Mouse (Mus musculus) megakaryocyte-erythroid progenitor cell, adult 5 weeks (primary cell): Measurements from ENCODE around the gene Gtf2h3. TPM values are rescaled to one million over a fixed set of nuclear protein-coding genes. Genes with fewer than 3 reads are reported as not detected.

Experiments
- polyA plus RNA-seq: library from polyadenylated mRNA; stranded (reverse); fragments of >175 nt; gene quantifications from 2 replicates; pipeline ENCODE4 v1.2.3, GENCODE M21; 2012

The Gtf2h3 gene
- 1.4 and 2.4 TPM in 2 replicates for polyA plus RNA-seq

GRCm38 (mm10) chr5:124578633-124579317 lies at the start of gene Gtf2h3, which contains the start of gene Eif2b1:
TSS of gene Gtf2h3 (plus strand) at chr5:124579140.
TSS of gene Eif2b1 (minus strand) at chr5:124579131.

GRCm38 (mm10) chr5:124530655-124531582 lies 48.0 kb upstream of the Gtf2h3 start, which contains the start of gene Rilpl1:
TSS of gene Rilpl1 (minus strand) at chr5:124531391.

GRCm38 (mm10) chr5:124540383-124540786 lies 38.6 kb upstream of the Gtf2h3 start, which contains the start of gene Tmed2:
TSS of gene Tmed2 (plus strand) at chr5:124540695.

GRCm38 (mm10) chr5:124552558-124553307 lies 26.2 kb upstream of the Gtf2h3 start, which contains the start of gene Ddx55:
TSS of gene Ddx55 (plus strand) at chr5:124552864.

GRCm38 (mm10) chr5:124628448-124629363 lies 49.8 kb downstream of the Gtf2h3 start, which contains the start of gene Atp6v0a2:
TSS of gene Atp6v0a2 (plus strand) at chr5:124628576.

Other genes with a start within 250 kb of the Gtf2h3 start
- 205 and 224 TPM in 2 replicates for gene Cdk2ap1, start 216.1 kb upstream of the Gtf2h3 start, polyA plus RNA-seq
- gene Sbno1, start 153.1 kb upstream of the Gtf2h3 start, polyA plus RNA-seq = 10.8 and 18.2 TPM in 2 replicates
- 247 and 284 TPM in 2 replicates for gene Kmt5a, start 139.2 kb upstream of the Gtf2h3 start, polyA plus RNA-seq
- 93.7 and 113 TPM in 2 replicates for gene Rilpl2, start 100.8 kb upstream of the Gtf2h3 start, polyA plus RNA-seq
- 18.1 and 20.6 TPM in 2 replicates for gene Snrnp35, start 96.0 kb upstream of the Gtf2h3 start, polyA plus RNA-seq
- 3.4 TPM in 2 replicates for gene Rilpl1, start 47.7 kb upstream of the Gtf2h3 start, polyA plus RNA-seq
- gene Tmed2, start 38.4 kb upstream of the Gtf2h3 start, polyA plus RNA-seq = 180 and 193 TPM in 2 replicates
- gene Ddx55, start 26.3 kb upstream of the Gtf2h3 start, polyA plus RNA-seq = 19.5 and 23.3 TPM in 2 replicates
- gene Eif2b1, start within 50 bp of the Gtf2h3 start, polyA plus RNA-seq = 7.8 and 9.1 TPM in 2 replicates
- 10.7 and 11.8 TPM in 2 replicates for gene Atp6v0a2, start 49.4 kb downstream of the Gtf2h3 start, polyA plus RNA-seq
- gene Dnah10, start 145.9 kb downstream of the Gtf2h3 start, polyA plus RNA-seq = 0.01 TPM in 1 of 2 replicates, not detected in the other